Mouse (Mus musculus) activated CD4-positive, CD25-positive, alpha-beta regulatory T cell, adult 9 weeks (primary cell): ENCODE results near the gene Sowahb. TPM values are rescaled to one million over a fixed set of nuclear protein-coding genes. Genes with fewer than 3 reads are reported as not detected.

ENCODE experiments used
- polyA plus RNA-seq: library from polyadenylated mRNA; unstranded; fragments of 100-300 nt; shearing (Covaris generic); gene quantifications from one replicate; pipeline ENCODE4 v1.2.1, GENCODE M21; 2017

Gene Sowahb
- polyA plus RNA-seq = not detected

GRCm38 (mm10) chr5:93044584-93045370, at the start of gene Sowahb:
Sowahb (minus strand) TSS chr5:93045022.

GRCm38 (mm10) chr5:93092857-93093622, 48.2 kb upstream of the Sowahb start, which contains the start of gene Sept11:
Sept11 (plus strand) TSS chr5:93093437.

Other genes with a start within 250 kb of the Sowahb start
- 41.4 TPM for gene Sept11, start 48.4 kb upstream of the Sowahb start, polyA plus RNA-seq
- gene Ccni, start 161.5 kb upstream of the Sowahb start, polyA plus RNA-seq = 36.7 TPM
- 1.4 TPM for gene 2010109A12Rik, start 161.5 kb upstream of the Sowahb start, polyA plus RNA-seq
- 44.7 TPM for gene Ccng2, start 222.2 kb upstream of the Sowahb start, polyA plus RNA-seq